Mouse (Mus musculus) intestine, embryonic 16.5 days (tissue): Measurements from ENCODE around the gene Dennd6b. TPM values are rescaled to one million over a fixed set of nuclear protein-coding genes. Genes with fewer than 3 reads are reported as not detected.

Experiments
- ATAC-seq: fragments of 200-750 bp; cut with Nextera tagmentation; 2 replicates; pipeline ENCODE4 v1.8.0; 2017; ENCODE audit warnings: moderate TSS enrichment, moderate library complexity
- H3K27ac ChIP-seq: fragments of 300-500 bp; sonication (generic); 2 replicates; pipeline ENCODE4 v1.5.1; 2014; ENCODE audit warnings: mild to moderate bottlenecking, low read length
- H3K27me3 ChIP-seq: fragments of 300-500 bp; sonication (generic); replicated peaks from 2 replicates; pipeline ENCODE4 v1.6.1; 2014; ENCODE audit warnings: low read length, control low read depth, mixed read lengths; ENCODE audit not compliant: control insufficient read depth, insufficient read depth
- H3K36me3 ChIP-seq: fragments of 300-500 bp; sonication (generic); 2 replicates; pipeline ENCODE4 v1.6.1; 2014; ENCODE audit warnings: low read length, control low read depth; ENCODE audit not compliant: control insufficient read depth, insufficient read depth
- H3K4me1 ChIP-seq: fragments of 300-500 bp; sonication (generic); 2 replicates; pipeline ENCODE4 v1.6.1; 2014; ENCODE audit warnings: low read length, control low read depth, mixed read lengths; ENCODE audit not compliant: control insufficient read depth, insufficient read depth
- H3K4me2 ChIP-seq: fragments of 300-500 bp; sonication (generic); 2 replicates; pipeline ENCODE4 v1.6.1; 2014; ENCODE audit warnings: low read depth, low read length, control low read depth
- H3K4me3 ChIP-seq: fragments of 300-500 bp; sonication (generic); 2 replicates; pipeline ENCODE4 v1.5.1; 2014; ENCODE audit warnings: mild to moderate bottlenecking, low read length
- H3K9ac ChIP-seq: fragments of 300-500 bp; sonication (generic); 2 replicates; pipeline ENCODE4 v1.6.1; 2014; ENCODE audit warnings: low read depth, low read length
- H3K9me3 ChIP-seq: fragments of 300-500 bp; sonication (generic); 2 replicates; pipeline ENCODE4 v1.6.1; 2016; ENCODE audit warnings: low read length, control low read depth; ENCODE audit not compliant: control insufficient read depth
- WGBS: fragments of 180-500 bp; shearing (Covaris S2); extraction: QIAGEN DNeasy Blood & Tissue Kit; methylation state at CpG from one replicate; pipeline ENCODE4 v1.1.7; 2014; 5-methylcytosine and 5-hydroxymethylcytosine counted together
- polyA plus RNA-seq: library from polyadenylated mRNA; unstranded; fragments of >200 nt; fragmentation: Nextera tagmentation; extraction: Ambion mirVana; gene quantifications from 2 replicates; pipeline ENCODE4 v1.2.1, GENCODE M21; 2015

The Dennd6b gene
- polyA plus RNA-seq, 1 experiment from 2014 or later: 13.0 TPM

- H3K36me3 ChIP-seq: no peaks in the 10 kb centered on the region
- peak within 1 kb of the TSS; percentile 23; the same call in 1 of the 2 replicates for H3K27ac ChIP-seq
- ATAC-seq: peak; percentile 48
- peaks cover 44% of the 10 kb centered on the region for H3K27me3 ChIP-seq
- H3K4me1 ChIP-seq: peaks cover 17% of the 10 kb centered on the region
- WGBS: under 1% methylated on average over 45 of the region's 61 CpGs
- H3K4me2 ChIP-seq: peak within 1 kb of the TSS; percentile 98
- H3K9me3 ChIP-seq: no peaks in the 10 kb centered on the region
- peak within 1 kb of the TSS; percentile 72 for H3K4me3 ChIP-seq
- peak within 1 kb of the TSS; percentile 76 for H3K9ac ChIP-seq
These were observed 46.8 kb downstream of the Dennd6b start, which contains the start of gene Mapk11 for GRCm38 (mm10) chr15:89149271-89150040. Gene Mapk11, minus strand, starts transcription at chr15:89149628.

GRCm38 (mm10) chr15:89148496-89149270, 47.6 kb downstream of the Dennd6b start:
- Histone ChIP-seq H3K27ac (no peak overlapping the region), H3K9ac (peak overlapping the region; percentile 76), H3K9me3 (no peaks in the 10 kb centered on the region), H3K27me3 (peaks cover 47% of the 10 kb centered on the region), H3K4me2 (peak overlapping the region; percentile 98), H3K4me3 (peak overlapping the region; percentile 72), H3K36me3 (no peaks in the 10 kb centered on the region), H3K4me1 (peaks cover 17% of the 10 kb centered on the region)
- 7% methylated on average over 25 of the region's 25 CpGs for WGBS
- no peak for ATAC-seq

GRCm38 (mm10) chr15:89147895-89148294, 48.4 kb downstream of the Dennd6b start:
- no peak overlapping the region for H3K4me2 ChIP-seq
- H3K9ac ChIP-seq: no peak overlapping the region
- peaks cover 17% of the 10 kb centered on the region for H3K4me1 ChIP-seq
- WGBS: 69% methylated on average over 4 of the region's 4 CpGs
- no peak overlapping the region for H3K27ac ChIP-seq
- no peak overlapping the region for H3K4me3 ChIP-seq
- peaks cover 47% of the 10 kb centered on the region for H3K27me3 ChIP-seq
- no peaks in the 10 kb centered on the region for H3K9me3 ChIP-seq
- ATAC-seq: no peak
- no peaks in the 10 kb centered on the region for H3K36me3 ChIP-seq

- Histone ChIP-seq H3K9ac (no peak overlapping the region), H3K4me1 (peaks cover 17% of the 10 kb centered on the region), H3K4me2 (no peak overlapping the region), H3K27me3 (peaks cover 49% of the 10 kb centered on the region), H3K27ac (no peak overlapping the region), H3K36me3 (no peaks in the 10 kb centered on the region), H3K4me3 (no peak overlapping the region), H3K9me3 (no peaks in the 10 kb centered on the region)
- 23% methylated on average over 10 of the region's 10 CpGs for WGBS
- no peak for ATAC-seq
These were observed 48.8 kb downstream of the Dennd6b start for GRCm38 (mm10) chr15:89147456-89147855.

- no peak for ATAC-seq
- Histone ChIP-seq H3K4me3 (peak overlapping the region; percentile 40), H3K9ac (no peak overlapping the region), H3K27me3 (peaks cover 50% of the 10 kb centered on the region), H3K36me3 (no peaks in the 10 kb centered on the region), H3K27ac (no peak overlapping the region), H3K4me2 (peak overlapping the region; percentile 60), H3K4me1 (peaks cover 17% of the 10 kb centered on the region), H3K9me3 (no peaks in the 10 kb centered on the region)
- 7% methylated on average over 15 of the region's 16 CpGs for WGBS
These were observed 49.3 kb downstream of the Dennd6b start for GRCm38 (mm10) chr15:89147024-89147423.

- no peak overlapping the region for H3K27ac ChIP-seq
- H3K27me3 ChIP-seq: peaks cover 54% of the 10 kb centered on the region
- H3K36me3 ChIP-seq: no peaks in the 10 kb centered on the region
- H3K4me3 ChIP-seq: peak overlapping the region; percentile 40
- H3K4me2 ChIP-seq: peak overlapping the region; percentile 60
- peak overlapping the region; percentile 36 for H3K9ac ChIP-seq
- ATAC-seq: peak; percentile 36; the same call in 1 of the 2 replicates
- 2% methylated on average over 27 of the region's 27 CpGs for WGBS
- H3K9me3 ChIP-seq: no peaks in the 10 kb centered on the region
- H3K4me1 ChIP-seq: peaks cover 17% of the 10 kb centered on the region
These were observed 49.8 kb downstream of the Dennd6b start for GRCm38 (mm10) chr15:89146537-89146936.

GRCm38 (mm10) chr15:89145813-89146350, 50.4 kb downstream of the Dennd6b start:
- no peak overlapping the region for H3K4me3 ChIP-seq
- no peaks in the 10 kb centered on the region for H3K9me3 ChIP-seq
- 65% methylated on average over 24 of the region's 24 CpGs for WGBS
- ATAC-seq: no peak
- H3K4me2 ChIP-seq: no peak overlapping the region
- no peak overlapping the region for H3K27ac ChIP-seq
- H3K27me3 ChIP-seq: peaks cover 61% of the 10 kb centered on the region
- H3K4me1 ChIP-seq: peaks cover 20% of the 10 kb centered on the region
- H3K9ac ChIP-seq: no peak overlapping the region
- H3K36me3 ChIP-seq: no peaks in the 10 kb centered on the region

- WGBS: 83% methylated on average over 11 of the region's 11 CpGs
- H3K4me1 ChIP-seq: peaks cover 27% of the 10 kb centered on the region
- H3K27me3 ChIP-seq: peaks cover 70% of the 10 kb centered on the region
These were observed 51.3 kb downstream of the Dennd6b start for GRCm38 (mm10) chr15:89144965-89145364.

GRCm38 (mm10) chr15:89143134-89143533, 53.2 kb downstream of the Dennd6b start:
- no peak overlapping the region for H3K9ac ChIP-seq
- H3K4me1 ChIP-seq: peaks cover 26% of the 10 kb centered on the region
- H3K4me2 ChIP-seq: no peak overlapping the region
- 71% methylated on average over 2 of the region's 2 CpGs for WGBS
- H3K27ac ChIP-seq: no peak overlapping the region
- no peak overlapping the region for H3K4me3 ChIP-seq
- no peaks in the 10 kb centered on the region for H3K36me3 ChIP-seq
- no peak for ATAC-seq
- peaks cover 65% of the 10 kb centered on the region for H3K27me3 ChIP-seq
- H3K9me3 ChIP-seq: no peaks in the 10 kb centered on the region

More at GRCm38 (mm10) chr15:89144965-89145364, 51.3 kb downstream of the Dennd6b start:
- no peak overlapping the region for H3K9ac ChIP-seq
- H3K27ac ChIP-seq: no peak overlapping the region
- ATAC-seq: no peak
- no peaks in the 10 kb centered on the region for H3K36me3 ChIP-seq
- H3K4me3 ChIP-seq: no peak overlapping the region
- no peaks in the 10 kb centered on the region for H3K9me3 ChIP-seq
- H3K4me2 ChIP-seq: no peak overlapping the region
